Mouse (Mus musculus): ENCODE data around the gene Sult4a1.

- TF ChIP-seq EP300 (IDR thresholded peaks at IDR 0.05; ENCODE audit: insufficient read depth, low read depth, low read length) (no peak), CTCF (IDR thresholded peaks at IDR 0.05) (no peak), POLR2A (IDR thresholded peaks at IDR 0.05; ENCODE audit: insufficient read depth, low read depth, low read length) (no peak)
Measured at GRCm38 (mm10) chr15:84080069-84080468, 25.5 kb downstream of the Sult4a1 start.

Data from heart, adult 2 months (tissue).